Mouse (Mus musculus) G1E (cell line): ENCODE data around the gene Rabl6.

ENCODE experiments used
- CTCF ChIP-seq: IDR thresholded peaks from 2 replicates; pipeline ENCODE4 v1.5.1; 2012; ENCODE audit warnings: low read depth, low read length, inconsistent platforms, mixed read lengths
- GATA1 ChIP-seq: IDR thresholded peaks from 2 replicates; pipeline ENCODE4 v1.6.1; 2012; ENCODE audit warnings: borderline replicate concordance, low read length, inconsistent platforms, mixed read lengths
- POLR2AphosphoS5 ChIP-seq: IDR thresholded peaks from 2 replicates; pipeline ENCODE4 v1.6.1; 2012; ENCODE audit warnings: low read depth, low read length, inconsistent platforms; ENCODE audit not compliant: insufficient replicate concordance

GRCm38 (mm10) chr2:25628738-25629137 lies 20.4 kb upstream of the Rabl6 start:
- TF ChIP-seq CTCF = no peak
- TF ChIP-seq GATA1 = no peak
- no peak for TF ChIP-seq POLR2AphosphoS5
